In the genomic region with DNA sequence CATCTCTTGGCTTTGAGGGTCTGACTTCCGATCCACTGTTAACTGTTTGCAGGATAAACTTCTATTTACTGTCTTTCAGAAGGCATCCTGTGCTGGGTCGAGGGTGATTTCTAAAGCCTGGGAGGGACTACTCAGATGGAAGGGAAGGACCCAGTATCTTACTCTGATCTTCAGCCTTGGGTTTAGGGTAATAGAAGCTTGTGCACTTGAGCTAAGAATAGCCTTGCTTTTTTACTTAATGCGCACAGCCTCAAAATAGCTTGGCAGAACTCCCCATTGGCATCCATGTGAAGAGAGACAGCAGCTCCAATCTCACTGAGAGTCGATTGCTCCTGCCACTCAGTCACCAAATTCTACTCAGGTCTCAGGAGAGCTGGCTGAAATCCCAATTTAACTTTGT, we compare ENCODE assay signal across 9 mouse cellular contexts. TPM values are rescaled to one million over a fixed set of nuclear protein-coding genes. Genes with fewer than 3 reads are reported as not detected.
DNase-seq lines count a peak whose midpoint lies in the region; ATAC-seq and TF ChIP-seq lines count a peak whose summit lies in the region.
"Had no signal": no experiment of that assay in that cellular context is flagged by ENCODE, and none has a peak within 500 bp of the region (broad histone marks: within the 10 kb centered on the region; RNA-seq: fewer than 3 reads in every experiment).

No protein-coding gene starts in this region.

- no peaks in the 10 kb centered on the region for H3K27me3 ChIP-seq in midbrain, postnatal 0 days (ENCODE audit: insufficient read depth, low read length)
- no peaks in the 10 kb centered on the region for H3K27me3 ChIP-seq in midbrain, embryonic 11.5 days (ENCODE audit: control insufficient read depth, insufficient read depth, low read length)
- H3K27me3 ChIP-seq in heart, adult 2 months (ENCODE audit: control insufficient read depth, insufficient read depth, low read length), result no peaks in the 10 kb centered on the region
- no peaks in the 10 kb centered on the region for H3K27me3 ChIP-seq in lung, postnatal 0 days (replicated peaks; ENCODE audit: insufficient read depth, low read length)

- intact Hi-C loops in heart, adult 2 months (cut with DNase I), result no loop called here

- TF ChIP-seq POLR2A in heart, adult 2 months (IDR thresholded peaks at IDR 0.05; ENCODE audit: insufficient read depth, low read depth, low read length), result no peak

- no peak for ATAC-seq in midbrain, postnatal 0 days (ENCODE audit: low FRiP score)
- ATAC-seq in midbrain, embryonic 11.5 days (ENCODE audit: low FRiP score), result no peak
- ATAC-seq in lung, postnatal 0 days, result peak; percentile 43

- H3K4me2 ChIP-seq in midbrain, postnatal 0 days (ENCODE audit: low read depth, low read length, poor library complexity, severe bottlenecking), result no peak overlapping the region
- no peak overlapping the region for H3K4me2 ChIP-seq in midbrain, embryonic 11.5 days
- H3K4me2 ChIP-seq in lung, postnatal 0 days (replicated peaks; ENCODE audit: low read depth, low read length), result no peak overlapping the region

- H3K36me3 ChIP-seq in midbrain, postnatal 0 days (ENCODE audit: insufficient read depth, low read length), result no peaks in the 10 kb centered on the region
- no peaks in the 10 kb centered on the region for H3K36me3 ChIP-seq in midbrain, embryonic 11.5 days (ENCODE audit: control insufficient read depth, insufficient read depth, low read length)
- H3K36me3 ChIP-seq in heart, adult 2 months (ENCODE audit: control insufficient read depth, insufficient read depth, low read length), result peaks cover 2% of the 10 kb centered on the region; the same call in 1 of the 2 replicates
- no peaks in the 10 kb centered on the region for H3K36me3 ChIP-seq in lung, postnatal 0 days (ENCODE audit: insufficient read depth, low read length)

- 61% methylated on average over 4 of the region's 4 CpGs for WGBS in midbrain, postnatal 0 days
- WGBS in midbrain, embryonic 11.5 days, result 75% methylated on average over 4 of the region's 4 CpGs
- 9% methylated on average over 4 of the region's 4 CpGs for WGBS in heart, adult 2 months
- WGBS in lung, postnatal 0 days, result 21% methylated on average over 4 of the region's 4 CpGs

- no peak for TF ChIP-seq CTCF in midbrain, postnatal 0 days (IDR thresholded peaks at IDR 0.05)
- no peak for TF ChIP-seq CTCF in heart, adult 2 months (IDR thresholded peaks at IDR 0.05)
- TF ChIP-seq CTCF in lung, postnatal 0 days (IDR thresholded peaks at IDR 0.05), result no peak

- DNase-seq in cerebellum, postnatal 14 days, result peak; percentile 40 to 60
- DNase-seq in cerebellum, postnatal 4 days (ENCODE audit: low spot score in 2 of 2), result no peak
- DNase-seq in midbrain, postnatal 0 days (ENCODE audit: low spot score), result peak; percentile 39
- DNase-seq in midbrain, embryonic 11.5 days (ENCODE audit: low spot score, missing footprints), result no peak
- DNase-seq in heart, adult 2 months, result peak; percentile 24 to 59
- peak; percentile 32 for DNase-seq in lung, postnatal 0 days (ENCODE audit: low spot score)
- DNase-seq in kidney, adult 8-10 months, result no peak
- DNase-seq in ovary, postnatal 36 days (ENCODE audit: low spot score), result no peak

- H3K9ac ChIP-seq in midbrain, postnatal 0 days (replicated peaks; ENCODE audit: low read length, poor library complexity, severe bottlenecking), result no peak overlapping the region
- H3K9ac ChIP-seq in midbrain, embryonic 11.5 days (ENCODE audit: low read length), result no peak overlapping the region
- peak overlapping the region; percentile 49 for H3K9ac ChIP-seq in heart, adult 2 months (ENCODE audit: low read depth, low read length)
- no peak overlapping the region for H3K9ac ChIP-seq in lung, postnatal 0 days (replicated peaks; ENCODE audit: low read depth)

- H3K9me3 ChIP-seq in midbrain, postnatal 0 days (ENCODE audit: low read length), result no peaks in the 10 kb centered on the region
- H3K9me3 ChIP-seq in midbrain, embryonic 11.5 days (ENCODE audit: control insufficient read depth, low read length), result no peaks in the 10 kb centered on the region
- H3K9me3 ChIP-seq in lung, postnatal 0 days (ENCODE audit: low read length), result no peaks in the 10 kb centered on the region

- H3K79me2 ChIP-seq in heart, adult 2 months (replicated peaks; ENCODE audit: control insufficient read depth, insufficient read depth, low read length), result no peaks in the 10 kb centered on the region

- TF ChIP-seq EP300 in heart, adult 2 months (IDR thresholded peaks at IDR 0.05; ENCODE audit: insufficient read depth, low read depth, low read length), result no peak
- no peak for TF ChIP-seq EP300 in lung, postnatal 0 days (IDR thresholded peaks at IDR 0.05)

- no peak overlapping the region for H3K27ac ChIP-seq in midbrain, postnatal 0 days (ENCODE audit: low read depth, low read length)
- no peak overlapping the region for H3K27ac ChIP-seq in midbrain, embryonic 11.5 days (ENCODE audit: low read depth, low read length)
- H3K27ac ChIP-seq in heart, adult 2 months, result peak overlapping the region; percentile 72
- H3K27ac ChIP-seq in lung, postnatal 0 days (ENCODE audit: low read length), result no peak overlapping the region
- H3K27ac ChIP-seq: macrophage had no signal

- H3K4me1 ChIP-seq in midbrain, postnatal 0 days (ENCODE audit: insufficient read depth, low read length), result no peaks in the 10 kb centered on the region
- H3K4me1 ChIP-seq in midbrain, embryonic 11.5 days (ENCODE audit: control insufficient read depth, insufficient read depth, low read length), result no peaks in the 10 kb centered on the region
- peaks cover 4% of the 10 kb centered on the region for H3K4me1 ChIP-seq in heart, adult 2 months (ENCODE audit: control insufficient read depth, insufficient read depth, low read length)
- H3K4me1 ChIP-seq in lung, postnatal 0 days (ENCODE audit: insufficient read depth, low read depth, low read length), result peaks cover 5% of the 10 kb centered on the region; the same call in 1 of the 2 replicates

- H3K4me3 ChIP-seq in midbrain, postnatal 0 days (ENCODE audit: low read depth, low read length), result no peak overlapping the region
- no peak overlapping the region for H3K4me3 ChIP-seq in midbrain, embryonic 11.5 days (ENCODE audit: low read depth, low read length)
- H3K4me3 ChIP-seq in heart, adult 2 months, result no peak overlapping the region
- H3K4me3 ChIP-seq in lung, postnatal 0 days (ENCODE audit: low read depth, low read length), result no peak overlapping the region

RNA-seq across cellular contexts. Expression of a gene that starts 17.9 kb away (rescaled TPM):
- total RNA-seq in midbrain, postnatal 0 days (2014; rRNA removed), result 54.9 and 63.5 TPM in 2 replicates
- 28.3 and 30.2 TPM in 2 replicates for polyA plus RNA-seq in midbrain, postnatal 0 days (2015; fragmentation: Nextera tagmentation; extraction: Ambion mirVana)
- polyA plus RNA-seq in midbrain, embryonic 11.5 days (2014; fragmentation: Nextera tagmentation; extraction: Ambion mirVana), result 30.2 and 33.6 TPM in 2 replicates
- total RNA-seq in heart, adult 2 months (2021), result 10 to 100 TPM; 11.9 to 15.3 TPM
- polyA plus RNA-seq in heart, adult 2 months (2012; rRNA removed), result 11.7 and 12.9 TPM in 2 replicates
- 34.0 and 37.9 TPM in 2 replicates for polyA plus RNA-seq in lung, postnatal 0 days (2015; fragmentation: Nextera tagmentation; extraction: Ambion mirVana)

Comparison
In these comparisons a context has a peak if more than half of its experiments do, and no peak if none do; other contexts are left out.
1. DNase-seq: peak in cerebellum, postnatal 14 days (2 of 2), midbrain, postnatal 0 days (single experiment), heart, adult 2 months (2 of 2) and lung, postnatal 0 days (single experiment); none in cerebellum, postnatal 4 days (0 of 2), midbrain, embryonic 11.5 days (single experiment), kidney, adult 8-10 months (0 of 2) and ovary, postnatal 36 days (single experiment).